ENCODE assay signal across 7 mouse cellular contexts in genomic region chr16:33891561-33892281, GRCm38 (mm10).
DNase-seq lines count a peak whose midpoint lies in the region; ATAC-seq and TF ChIP-seq lines count a peak whose summit lies in the region.

No protein-coding gene starts in this region.

- no peak for TF ChIP-seq POLR2A in bone marrow macrophage, adult 2 months (IDR thresholded peaks at IDR 0.05; ENCODE audit: borderline replicate concordance, low read depth, low read length)

- no peaks in the 10 kb centered on the region for H3K36me3 ChIP-seq in forebrain, postnatal 0 days (ENCODE audit: insufficient read depth)

- no peaks in the 10 kb centered on the region for H3K27me3 ChIP-seq in forebrain, postnatal 0 days (ENCODE audit: insufficient read depth, low read length)

- no peak for ATAC-seq in forebrain, postnatal 0 days

- 38% methylated on average over 14 of the region's 14 CpGs for WGBS in forebrain, postnatal 0 days

- DNase-seq in Muller cell, postnatal 12 days (ENCODE audit: inconsistent ontology term), result peak; percentile 96
- peak; percentile 62 for DNase-seq in forebrain, postnatal 0 days
- peak; percentile 77 for DNase-seq in heart, postnatal 25 days (ENCODE audit: low spot score)
- DNase-seq in layer of hippocampus, adult 9-11 months, result peak; percentile 83
- peak; percentile 89 for DNase-seq in lung, postnatal 14 days
- DNase-seq in right cerebral cortex, postnatal 36 days (ENCODE audit: low spot score in 2 of 2), result peak; percentile 29 to 41

- no peaks in the 10 kb centered on the region for H3K9me3 ChIP-seq in forebrain, postnatal 0 days (ENCODE audit: low read length)

- intact Hi-C loops in heart, postnatal 25 days (cut with DNase I), result loop anchor here (1.0 kb wide), 1 partner anchor 50 kb away; no protein-coding TSS in a partner anchor

- H3K4me1 ChIP-seq in bone marrow macrophage, adult 2 months (ENCODE audit: control insufficient read depth, insufficient read depth, low read length), result peaks cover 49% of the 10 kb centered on the region
- 0 out of 2 replicates have a peak, but pooled peaks cover 5% of the 10 kb centered on the region for H3K4me1 ChIP-seq in forebrain, postnatal 0 days (ENCODE audit: insufficient read depth)

- no peak overlapping the region for H3K4me2 ChIP-seq in forebrain, postnatal 0 days (ENCODE audit: low read depth)

- H3K27ac ChIP-seq in bone marrow macrophage, adult 2 months (ENCODE audit: insufficient read depth, low read depth, low read length), result peak overlapping the region; percentile 96
- H3K27ac ChIP-seq in forebrain, postnatal 0 days (ENCODE audit: low read depth, low read length), result peak overlapping the region; percentile 15; the same call in 1 of the 2 replicates

- peak overlapping the region; percentile 46 for H3K4me3 ChIP-seq in bone marrow macrophage, adult 2 months (ENCODE audit: insufficient read depth, low read length)
- no peak overlapping the region for H3K4me3 ChIP-seq in forebrain, postnatal 0 days (ENCODE audit: low read depth, low read length)

- no peak overlapping the region for H3K9ac ChIP-seq in forebrain, postnatal 0 days

- no peak for TF ChIP-seq CTCF in bone marrow macrophage, adult 2 months (IDR thresholded peaks at IDR 0.05; ENCODE audit: low read depth, low read length)
- TF ChIP-seq CTCF in forebrain, postnatal 0 days (IDR thresholded peaks at IDR 0.05; ENCODE audit: low read depth), result no peak

Comparison
In these comparisons a context has a peak if more than half of its experiments do, and no peak if none do; other contexts are left out.
1. DNase-seq: peak in every context shown above with its lines; median percentile 96 in Muller cell, postnatal 12 days; 89 in lung, postnatal 14 days; 83 in layer of hippocampus, adult 9-11 months; 77 in heart, postnatal 25 days; 62 in forebrain, postnatal 0 days; 35 in right cerebral cortex, postnatal 36 days.